In the genomic region with DNA sequence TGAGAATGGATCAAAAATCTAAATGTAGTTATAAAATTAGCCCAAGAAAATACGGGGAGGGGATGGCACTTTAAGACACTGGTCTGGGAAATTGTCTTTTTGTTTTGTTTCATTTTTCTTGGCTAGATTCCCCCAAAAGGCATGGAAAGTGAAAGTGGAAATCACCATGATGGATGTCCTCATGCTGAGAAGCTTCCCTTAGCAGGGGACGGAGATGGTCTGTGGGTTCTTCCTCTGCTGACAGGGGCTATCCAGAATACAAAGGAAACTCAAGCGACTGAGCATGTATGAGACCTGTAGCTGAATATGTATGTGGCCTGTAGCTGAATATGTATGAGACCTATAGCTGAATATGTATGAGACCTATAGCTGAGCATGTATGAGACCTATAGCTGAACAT, we compare ENCODE assay signal across 12 mouse cellular contexts.
"Had no signal": no experiment of that assay in that cellular context is flagged by ENCODE, and none has a peak within 500 bp of the region (broad histone marks: within the 10 kb centered on the region; RNA-seq: fewer than 3 reads in every experiment).

No protein-coding gene starts in this region.

- H3K27ac ChIP-seq: limb, embryonic 13.5 days; liver, embryonic 14.5 days; midbrain, embryonic 10.5 days; neural tube, embryonic 15.5 days had no signal

- DNase-seq: left cerebral cortex, postnatal 4 days; lung, adult 18-20 months; lung, postnatal 10 days; midbrain, embryonic 14.5 days; right cerebral cortex, adult 18-20 months; right cerebral cortex, postnatal 25 days; thymus, postnatal 36 days had no signal

- H3K4me1 ChIP-seq: midbrain, embryonic 10.5 days; neural tube, embryonic 15.5 days had no signal

- H3K36me3 ChIP-seq: limb, embryonic 13.5 days; midbrain, embryonic 10.5 days; neural tube, embryonic 15.5 days had no signal

- H3K27me3 ChIP-seq: limb, embryonic 13.5 days; neural tube, embryonic 15.5 days had no signal

- H3K4me3 ChIP-seq: limb, embryonic 13.5 days; midbrain, embryonic 10.5 days; myocyte; neural tube, embryonic 15.5 days had no signal
